Mouse (Mus musculus) natural killer cell, adult 2 months (primary cell): ENCODE results near the gene Mthfsd.

Source experiments
- DNase-seq, 2 experiments: peaks; one replicate each; pipeline ENCODE4 v3.0.0; 2022; ENCODE audit warnings: low spot score in 2 of 2

Gene Mthfsd

DNA sequence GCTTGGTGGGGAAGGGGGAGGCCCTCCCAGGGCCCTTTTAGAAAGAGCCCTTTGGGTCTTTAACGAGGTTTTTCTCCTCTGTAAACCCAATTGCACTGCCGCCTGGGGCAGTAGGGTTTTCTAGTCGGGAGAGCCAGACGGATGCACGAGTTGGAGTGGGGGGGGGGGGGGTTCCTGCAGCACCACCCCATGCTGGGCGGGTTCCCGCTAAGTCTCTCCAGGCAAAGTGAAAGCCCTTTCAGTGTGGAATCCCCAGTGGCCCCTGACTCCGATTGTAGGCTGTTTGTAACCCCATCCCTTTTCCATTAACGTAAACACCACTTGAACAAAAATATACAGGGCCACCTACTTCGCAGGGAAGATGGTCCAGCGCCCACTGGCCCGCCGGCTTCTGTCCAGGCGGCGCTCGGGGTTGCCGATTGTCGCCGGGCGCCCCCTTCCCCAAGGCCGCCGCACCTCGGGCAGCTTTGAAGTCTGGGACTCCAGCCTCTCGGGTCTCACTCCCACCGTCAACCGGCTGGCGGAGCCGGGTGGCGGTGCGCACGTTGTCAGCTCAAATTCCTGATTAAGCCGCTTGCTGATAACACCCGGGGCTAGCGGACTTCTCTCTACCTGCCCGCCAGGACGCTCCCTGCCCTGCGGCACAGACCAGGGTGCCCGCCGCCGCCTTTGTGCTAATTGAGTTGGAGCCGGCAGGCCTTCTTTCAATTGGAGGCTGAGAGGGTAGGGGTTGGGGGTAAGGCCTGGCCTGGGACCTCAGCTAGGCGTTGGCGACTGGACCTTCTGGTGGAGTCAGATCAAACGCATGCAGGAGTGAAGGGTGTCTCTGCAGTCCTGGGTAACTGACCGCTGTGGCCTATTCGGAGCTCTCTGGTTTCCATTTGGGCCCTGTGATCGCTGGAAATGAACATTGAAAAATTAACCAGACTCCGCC lies 34.8 kb downstream of the Mthfsd start:
- no peak for DNase-seq

DNA sequence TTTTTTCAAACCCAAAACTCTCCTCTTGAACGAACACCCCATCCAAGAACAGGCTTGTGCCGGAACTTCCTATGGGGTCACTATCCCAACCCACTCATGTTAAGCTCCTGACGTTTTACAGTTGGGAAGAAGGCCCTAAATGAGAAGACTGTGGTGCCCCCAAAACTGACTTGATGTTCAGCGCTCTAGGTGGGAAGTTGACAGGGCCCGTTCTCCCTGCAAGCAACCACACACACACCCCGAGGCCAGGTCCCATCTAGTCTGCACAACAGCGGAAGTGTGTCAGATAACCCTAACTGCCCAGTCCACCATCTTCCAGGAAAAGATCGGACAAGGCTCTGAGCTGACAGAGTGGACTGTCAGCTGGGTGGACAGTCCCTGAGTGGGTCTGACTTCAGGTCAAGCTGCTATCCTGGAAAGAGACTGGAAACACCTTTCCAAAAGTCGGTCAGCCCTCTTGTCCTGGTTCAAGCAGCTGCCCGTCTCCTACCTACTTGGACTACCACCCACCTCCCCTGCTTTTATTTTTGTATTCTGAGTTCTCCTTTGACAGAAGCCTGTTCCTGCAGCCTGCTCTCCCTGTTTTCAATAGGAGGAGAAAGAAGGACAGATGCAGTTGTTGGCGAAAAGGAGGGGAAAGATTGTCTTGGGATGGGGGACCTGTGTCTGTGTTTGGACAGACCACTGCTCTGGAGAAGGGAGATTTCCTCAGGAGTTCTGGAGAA lies 35.6 kb downstream of the Mthfsd start:
- no peak for DNase-seq

DNA sequence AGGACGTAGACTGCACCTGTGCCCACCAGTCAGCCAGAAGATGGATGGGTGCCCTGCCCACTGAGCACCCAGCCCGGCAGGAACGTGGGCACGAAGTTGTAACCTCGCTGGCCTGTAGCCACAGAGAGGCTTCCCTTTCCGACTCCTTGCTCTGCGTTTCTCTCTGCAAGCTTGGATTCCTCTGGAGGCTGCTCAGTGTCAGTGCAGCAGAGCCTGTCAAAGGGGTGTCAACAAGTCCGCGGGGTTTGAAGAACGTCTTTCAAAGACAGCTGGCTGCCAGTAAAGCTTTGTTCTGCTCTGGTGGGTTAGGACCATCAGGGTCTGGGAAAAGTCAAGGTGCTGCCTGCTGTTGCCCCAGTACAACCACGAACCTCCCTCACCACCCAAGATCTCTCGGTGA lies 36.7 kb downstream of the Mthfsd start:
- DNase-seq, result no peak

- DNase-seq, result no peak
These were observed 44.5 kb downstream of the Mthfsd start for GRCm38 (mm10) chr8:121063649-121064048.

DNA sequence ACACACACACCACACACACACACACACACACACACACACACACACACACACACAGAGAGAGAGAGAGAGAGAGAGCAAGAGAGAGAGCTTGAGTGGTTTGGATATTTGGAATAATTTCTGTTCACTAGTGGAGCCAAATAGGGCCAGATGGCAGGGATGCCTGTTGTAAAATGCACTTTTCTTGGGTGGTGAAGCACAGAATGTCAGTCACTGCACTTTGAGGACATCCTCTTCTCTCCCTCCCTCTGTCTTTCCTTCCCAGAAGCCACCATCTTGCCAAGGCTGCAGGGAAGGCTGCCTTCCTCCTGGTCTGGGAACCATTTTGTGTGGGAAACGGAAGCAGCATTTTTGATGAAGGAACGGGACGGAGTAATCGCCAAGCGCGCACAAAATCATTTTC lies 45.7 kb downstream of the Mthfsd start:
- DNase-seq, result no peak

- DNase-seq, result no peak
These were observed 49.1 kb downstream of the Mthfsd start for GRCm38 (mm10) chr8:121059098-121059497.

DNA sequence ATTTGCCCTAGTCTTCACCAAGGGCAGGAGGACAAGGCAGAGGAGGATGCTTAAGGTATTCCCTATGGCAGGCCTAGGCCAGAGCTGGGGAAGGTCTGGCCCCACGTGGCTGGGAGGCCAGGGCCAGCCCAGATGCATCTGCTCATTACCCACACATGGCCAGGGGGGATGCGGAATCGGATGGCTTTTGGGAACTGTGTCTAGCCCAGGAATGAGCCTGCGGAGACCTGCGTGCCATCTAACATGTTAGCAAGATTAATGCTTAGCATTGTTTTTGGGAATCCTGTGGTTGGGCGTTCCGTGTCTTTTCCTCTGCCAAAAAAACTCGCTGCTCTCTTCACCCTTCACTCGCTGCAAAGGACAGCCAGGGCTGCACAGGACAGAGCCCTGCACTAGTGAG lies 50.1 kb downstream of the Mthfsd start:
- no peak for DNase-seq

- DNase-seq, result no peak
These were observed 60.8 kb downstream of the Mthfsd start for GRCm38 (mm10) chr8:121047441-121047840.

DNA sequence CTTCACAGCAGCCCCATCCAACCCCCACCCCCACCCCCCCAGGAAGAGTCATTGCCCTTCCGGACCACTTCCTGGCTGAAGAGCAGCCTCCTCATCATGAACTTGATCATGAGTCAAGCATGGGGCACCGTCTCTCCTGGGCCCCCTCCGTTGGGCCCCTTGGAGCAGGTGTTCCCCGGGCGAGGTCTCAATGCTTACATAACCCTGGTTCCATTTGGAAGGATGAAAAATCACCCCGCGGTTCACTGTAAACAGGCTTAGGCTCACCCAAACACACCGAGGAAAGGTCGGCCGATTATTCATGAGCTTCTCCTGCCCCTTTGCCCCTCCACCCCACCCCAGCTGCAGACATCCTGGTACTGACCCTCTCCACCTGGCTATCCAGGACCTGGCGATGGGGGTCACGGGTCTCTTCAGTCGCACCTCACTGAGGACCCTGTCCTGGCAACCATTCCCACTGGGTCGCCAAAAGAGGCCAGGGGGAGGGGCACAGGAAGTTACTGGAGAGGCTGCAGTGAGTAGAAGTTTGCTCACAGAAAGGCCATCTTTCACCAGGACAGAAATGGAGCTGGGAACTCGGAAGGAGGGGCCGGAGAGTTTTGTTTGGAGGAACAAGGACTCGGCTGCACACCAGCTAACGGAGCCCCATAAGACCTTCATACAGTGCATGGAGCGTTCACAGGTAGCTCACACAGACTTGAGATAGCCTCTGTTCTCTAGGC lies 64.3 kb downstream of the Mthfsd start:
- no peak for DNase-seq
